Mouse (Mus musculus) MN1 (cell line): ENCODE data around the gene Mitf.

ENCODE experiments used
- DNase-seq: peaks from one replicate; pipeline ENCODE4 v3.0.0-alpha.2; 2016; ENCODE audit warnings: low spot score

Mitf gene

GRCm38 (mm10) chr6:98046295-98047108 is 239.7 kb downstream of the Mitf start:
- peak; percentile 43 for DNase-seq

DNA sequence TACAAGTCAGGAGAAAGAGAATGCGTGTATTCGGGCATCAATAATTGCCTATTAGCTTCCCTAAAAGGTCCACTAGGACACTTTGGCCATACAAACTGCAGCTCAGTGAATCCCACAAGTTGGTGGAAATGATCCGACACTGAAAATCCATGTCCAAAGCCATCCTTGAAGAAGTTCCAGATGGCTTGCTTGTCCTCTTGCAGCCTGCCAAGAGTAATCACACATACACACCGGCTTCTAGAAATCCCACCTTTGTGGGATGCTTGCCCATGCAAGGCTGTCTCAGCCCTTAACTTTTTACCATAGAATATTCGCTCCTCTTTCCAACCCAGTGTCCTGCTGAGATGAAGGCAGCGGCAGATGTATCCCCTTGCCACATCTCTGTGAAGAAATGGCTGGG is 240.9 kb downstream of the Mitf start:
- DNase-seq: no peak

- DNase-seq: no peak
Observed at GRCm38 (mm10) chr6:98048671-98049438, 242.0 kb downstream of the Mitf start.

GRCm38 (mm10) chr6:98049551-98049950 is 242.7 kb downstream of the Mitf start:
- DNase-seq: no peak

GRCm38 (mm10) chr6:98061878-98062277 is 255.0 kb downstream of the Mitf start:
- no peak for DNase-seq

- no peak for DNase-seq
Observed at GRCm38 (mm10) chr6:98064926-98065325, 258.1 kb downstream of the Mitf start.

DNA sequence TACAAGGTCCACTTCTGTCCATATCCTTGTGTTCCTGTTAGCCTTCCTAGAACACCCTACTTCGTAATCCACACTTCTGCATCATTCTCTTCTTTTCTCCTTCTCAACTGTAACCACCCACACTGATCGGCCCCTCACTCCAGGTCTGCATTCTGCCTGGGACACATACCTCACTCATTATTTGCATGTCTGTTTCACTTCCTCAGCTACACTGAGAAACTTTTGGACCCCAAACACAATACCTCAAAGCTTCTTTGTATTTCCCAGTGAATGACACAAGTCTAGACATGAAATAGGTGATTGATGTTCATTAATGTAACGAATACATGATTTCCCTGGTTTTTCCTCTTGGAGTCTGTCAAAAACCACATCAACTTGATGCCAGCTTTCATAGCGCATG is 259.6 kb downstream of the Mitf start:
- DNase-seq: no peak
